Mouse (Mus musculus) urinary bladder, adult 18-20 months (tissue): ENCODE results near the gene Gstp1.
A peak's percentile ranks its signal among the peaks of the same experiment; 100 is the strongest.
"Not testable (repeated sequence)": the region's sequence is repeated elsewhere in the genome, so short reads cannot be mapped to it uniquely, and the experiment has no call there.

Experiments used
- DNase-seq, 2 experiments: peaks; one replicate each; pipeline ENCODE4 v3.0.0; 2022; ENCODE audit warnings: low spot score in 2 of 2, mixed read lengths in 2 of 2

Gstp1 gene

GRCm38 (mm10) chr19:4060044-4060898, 22.5 kb upstream of the Gstp1 start:
- DNase-seq = not testable (repeated sequence)

GRCm38 (mm10) chr19:4059069-4059740, 21.4 kb upstream of the Gstp1 start, which contains the start of gene Gstp3:
Gstp3 (minus strand) TSS chr19:4059569.
- peak in 1 of 2 experiments; percentile 37 for DNase-seq

- no peak for DNase-seq
Measured at GRCm38 (mm10) chr19:4058581-4058980, 20.8 kb upstream of the Gstp1 start.

GRCm38 (mm10) chr19:4057962-4058361, 20.2 kb upstream of the Gstp1 start:
- DNase-seq = no peak

GRCm38 (mm10) chr19:4057389-4057788, 19.6 kb upstream of the Gstp1 start:
- no peak for DNase-seq

- DNase-seq = no peak
Measured at GRCm38 (mm10) chr19:4056727-4057126, 18.9 kb upstream of the Gstp1 start.

GRCm38 (mm10) chr19:4055947-4056693, 18.3 kb upstream of the Gstp1 start:
- DNase-seq = no peak

GRCm38 (mm10) chr19:4055216-4055946, 17.6 kb upstream of the Gstp1 start:
- DNase-seq = no peak

- no peak for DNase-seq
Measured at GRCm38 (mm10) chr19:4054613-4055012, 16.8 kb upstream of the Gstp1 start.

- no peak for DNase-seq
Measured at GRCm38 (mm10) chr19:4052516-4053030, 14.8 kb upstream of the Gstp1 start.

GRCm38 (mm10) chr19:4051741-4052515, 14.1 kb upstream of the Gstp1 start:
- DNase-seq = peak in 1 of 2 experiments; percentile 48

GRCm38 (mm10) chr19:4051016-4051415, 13.2 kb upstream of the Gstp1 start:
- no peak for DNase-seq

- DNase-seq = not testable (repeated sequence)
Measured at GRCm38 (mm10) chr19:4049069-4049468, 11.3 kb upstream of the Gstp1 start.

GRCm38 (mm10) chr19:4047859-4048258, 10.1 kb upstream of the Gstp1 start:
- DNase-seq = peak; percentile 37 to 46

GRCm38 (mm10) chr19:4046866-4047254, 9.1 kb upstream of the Gstp1 start:
- peak; percentile 35 to 50 for DNase-seq

GRCm38 (mm10) chr19:4045966-4046865, 8.4 kb upstream of the Gstp1 start, which contains the start of gene Gstp2:
Gstp2 (minus strand) TSS chr19:4046023.
- peak; percentile 67 to 82 for DNase-seq

- DNase-seq = not testable (repeated sequence)
Measured at GRCm38 (mm10) chr19:4044109-4044508, 6.3 kb upstream of the Gstp1 start.

- peak; percentile 29 to 64 for DNase-seq
Measured at GRCm38 (mm10) chr19:4042124-4042523, 4.3 kb upstream of the Gstp1 start.

GRCm38 (mm10) chr19:4041500-4041899, 3.7 kb upstream of the Gstp1 start:
- not testable (repeated sequence) for DNase-seq
